Mouse (Mus musculus) CH12.LX (cell line): ENCODE results near the gene Apol7b.
"Not testable (repeated sequence)": the region's sequence is repeated elsewhere in the genome, so short reads cannot be mapped to it uniquely, and the experiment has no call there.

Experiments used
- CHD1 ChIP-seq: IDR thresholded peaks from 2 replicates; pipeline ENCODE4 v1.6.1; 2012; ENCODE audit warnings: low read depth, low read length, improper control_type of control experiment, inconsistent platforms
- CTCF ChIP-seq, 2 experiments: IDR thresholded peaks in 1 of 2; conservative IDR thresholded peaks in 1 of 2; 2 replicates each; pipeline ENCODE4 v1.5.1; 2011 to 2012; ENCODE audit warnings: low read depth in 2 of 2, low read length in 2 of 2, improper control_type of control experiment in 1 of 2, inconsistent platforms in 1 of 2, mild to moderate bottlenecking in 1 of 2, moderate library complexity in 1 of 2
- USF1 ChIP-seq: IDR thresholded peaks from 2 replicates; pipeline ENCODE4 v1.6.1; 2014; ENCODE audit warnings: low read depth, mild to moderate bottlenecking, inconsistent platforms, low read length, improper control_type of control experiment
- ZMIZ1 ChIP-seq: IDR thresholded peaks from 2 replicates; pipeline ENCODE4 v1.6.1; 2012; ENCODE audit warnings: low read depth, mild to moderate bottlenecking, inconsistent platforms, low read length, improper control_type of control experiment

GRCm38 (mm10) chr15:77415653-77416052, 31.6 kb downstream of the Apol7b start:
- not testable (repeated sequence) for TF ChIP-seq ZMIZ1; USF1; CTCF (conservative IDR thresholded peaks at IDR 0.05 in 1 of 2, IDR thresholded peaks at IDR 0.05 in 1 of 2; ENCODE audit: low read depth in 2 of 2, low read length in 2 of 2); CHD1
